Comparison of ENCODE assay signal across 18 mouse cellular contexts in genomic region chr5:98081204-98081603, GRCm38 (mm10).
"Had no signal": no experiment of that assay in that cellular context is flagged by ENCODE, and none has a peak within 500 bp of the region (broad histone marks: within the 10 kb centered on the region; RNA-seq: fewer than 3 reads in every experiment).

No protein-coding gene starts in this region.

- ATAC-seq: hindbrain, embryonic 16.5 days; inflammation-experienced regulatory T-cells, adult 6 months; intestine, embryonic 15.5 days; intestine, postnatal 0 days; liver, embryonic 12.5 days had no signal

- DNase-seq: gastrocnemius, adult 2 months; gastrocnemius, postnatal 10 days; gastrocnemius, postnatal 25 days; heart, adult 18-20 months; heart, postnatal 10 days; heart, postnatal 4 days; kidney, adult 18-20 months; kidney, adult 8-10 months; kidney, postnatal 10 days; kidney, postnatal 25 days; kidney, postnatal 4 days; layer of hippocampus, adult 9-11 months; layer of hippocampus, postnatal 36 days had no signal
